Mouse (Mus musculus) CH12.LX (cell line): ENCODE measurements around the gene Fxr1. TPM values are rescaled to one million over a fixed set of nuclear protein-coding genes. Genes with fewer than 3 reads are reported as not detected.
"Not testable (repeated sequence)": the region's sequence is repeated elsewhere in the genome, so short reads cannot be mapped to it uniquely, and the experiment has no call there.

Experiments used
- DNase-seq: peaks from one replicate; pipeline ENCODE4 v3.0.0-alpha.2; 2013; ENCODE audit errors: extremely low read depth
- H3K27ac ChIP-seq: 2 replicates; pipeline ENCODE4 v1.5.1; 2012; ENCODE audit warnings: low read depth, mild to moderate bottlenecking, control low read depth, moderate library complexity; ENCODE audit not compliant: insufficient read depth
- H3K27me3 ChIP-seq: replicated peaks from 2 replicates; pipeline ENCODE3; 2012; ENCODE audit warnings: inconsistent platforms
- H3K36me3 ChIP-seq, 2 experiments: replicated peaks in 1 of 2; 2 replicates each; pipeline versions ENCODE3 to v1.6.1; 2012; ENCODE audit warnings: inconsistent platforms in 1 of 2, low read length in 1 of 2, mild to moderate bottlenecking in 1 of 2, mixed read lengths in 1 of 2, moderate library complexity in 1 of 2; ENCODE audit not compliant: control insufficient read depth in 1 of 2, insufficient read depth in 1 of 2
- H3K4me1 ChIP-seq, 2 experiments: 2 replicates each; pipeline ENCODE4 v1.6.1; 2012; ENCODE audit warnings: inconsistent platforms in 1 of 2, moderate library complexity in 1 of 2; ENCODE audit not compliant: insufficient read depth in 2 of 2, control insufficient read depth in 1 of 2
- H3K4me2 ChIP-seq: 2 replicates; pipeline ENCODE4 v1.6.1; 2012; ENCODE audit warnings: low read depth, mild to moderate bottlenecking, control low read depth; ENCODE audit not compliant: poor library complexity, insufficient read depth, severe bottlenecking
- H3K4me3 ChIP-seq, 3 experiments: fragments of 150-350 bp in 1 of 3; sonication (generic) in 1 of 3; replicated peaks in 1 of 3; 2 replicates each; pipeline versions ENCODE3 to v1.5.1; 2011 to 2012; ENCODE audit warnings: low read depth in 2 of 3, low read length in 2 of 3, mild to moderate bottlenecking in 2 of 3, moderate library complexity in 2 of 3, control low read depth in 1 of 3, improper control_type of control experiment in 1 of 3, inconsistent platforms in 1 of 3, mixed read lengths in 1 of 3; ENCODE audit not compliant: poor library complexity in 1 of 3
- H3K79me2 ChIP-seq: replicated peaks from 2 replicates; pipeline ENCODE4 v1.6.1; 2012; ENCODE audit warnings: mild to moderate bottlenecking, moderate library complexity; ENCODE audit not compliant: control insufficient read depth, poor library complexity, insufficient read depth, severe bottlenecking; ENCODE audit errors: extremely low read depth
- H3K9ac ChIP-seq: 2 replicates; pipeline ENCODE4 v1.6.1; 2012; ENCODE audit warnings: low read depth, mild to moderate bottlenecking, control low read depth, moderate library complexity; ENCODE audit not compliant: insufficient read depth
- H3K9me3 ChIP-seq: replicated peaks from 2 replicates; pipeline ENCODE3; 2012; ENCODE audit warnings: low read length, inconsistent platforms, mixed read lengths
- CHD1 ChIP-seq: IDR thresholded peaks from 2 replicates; pipeline ENCODE4 v1.6.1; 2012; ENCODE audit warnings: low read depth, low read length, improper control_type of control experiment, inconsistent platforms
- CHD2 ChIP-seq: IDR thresholded peaks from 2 replicates; pipeline ENCODE4 v1.6.1; 2011; ENCODE audit warnings: low read length, improper control_type of control experiment
- E2F4 ChIP-seq: IDR thresholded peaks from 2 replicates; pipeline ENCODE4 v1.6.1; 2011; ENCODE audit warnings: low read depth, low read length, improper control_type of control experiment; ENCODE audit not compliant: insufficient replicate concordance
- ELF1 ChIP-seq: IDR thresholded peaks from 2 replicates; pipeline ENCODE4 v1.6.1; 2014; ENCODE audit warnings: low read depth, mild to moderate bottlenecking, inconsistent platforms, low read length, improper control_type of control experiment
- EP300 ChIP-seq: IDR thresholded peaks from 2 replicates; pipeline ENCODE4 v1.6.1; 2011; ENCODE audit warnings: low read length, improper control_type of control experiment
- ETS1 ChIP-seq: conservative IDR thresholded peaks from 2 replicates; pipeline ENCODE4 v1.6.1; 2012; ENCODE audit warnings: low read depth, mild to moderate bottlenecking, inconsistent platforms, low read length, improper control_type of control experiment, moderate library complexity
- HCFC1 ChIP-seq: IDR thresholded peaks from 2 replicates; pipeline ENCODE4 v1.6.1; 2012; ENCODE audit warnings: low read depth, mild to moderate bottlenecking, inconsistent platforms, low read length, improper control_type of control experiment
- JUND ChIP-seq: conservative IDR thresholded peaks from 2 replicates; pipeline ENCODE4 v1.6.1; 2011; ENCODE audit warnings: low read depth, low read length, improper control_type of control experiment
- KAT2A ChIP-seq: IDR thresholded peaks from 2 replicates; pipeline ENCODE4 v1.6.1; 2012; ENCODE audit warnings: low read length, improper control_type of control experiment, inconsistent platforms; ENCODE audit not compliant: insufficient replicate concordance
- MEF2A ChIP-seq: IDR thresholded peaks from 2 replicates; pipeline ENCODE4 v1.6.1; 2014; ENCODE audit warnings: low read depth, mild to moderate bottlenecking, inconsistent platforms, low read length, improper control_type of control experiment, borderline replicate concordance
- SMC3 ChIP-seq: IDR thresholded peaks from 2 replicates; pipeline ENCODE4 v1.6.1; 2011; ENCODE audit warnings: low read depth, low read length, improper control_type of control experiment
- TBP ChIP-seq: conservative IDR thresholded peaks from 2 replicates; pipeline ENCODE4 v1.6.1; 2011; ENCODE audit warnings: low read depth, low read length, improper control_type of control experiment
- TCF12 ChIP-seq: IDR thresholded peaks from 2 replicates; pipeline ENCODE4 v1.6.1; 2014; ENCODE audit warnings: low read depth, mild to moderate bottlenecking, inconsistent platforms, low read length, improper control_type of control experiment
- ZC3H11A ChIP-seq: IDR thresholded peaks from 2 replicates; pipeline ENCODE4 v1.6.1; 2012; ENCODE audit warnings: low read depth, mild to moderate bottlenecking, inconsistent platforms, low read length, improper control_type of control experiment
- ZMIZ1 ChIP-seq: IDR thresholded peaks from 2 replicates; pipeline ENCODE4 v1.6.1; 2012; ENCODE audit warnings: low read depth, mild to moderate bottlenecking, inconsistent platforms, low read length, improper control_type of control experiment
- ZNF384 ChIP-seq: IDR thresholded peaks from 2 replicates; pipeline ENCODE4 v1.6.1; 2012; ENCODE audit warnings: low read depth, low read length, improper control_type of control experiment, inconsistent platforms
- dilution Hi-C: fragments of 300-500 bp; cut with MboI; formaldehyde crosslinking; loops from 2 replicates; pipeline ENCODE4 v1.14.3; 2020; ENCODE audit warnings: low sequenced_read_pairs; ENCODE audit not compliant: extremely low pct_unique_long_range_greater_than_20kb, extremely low pct_ligation_motif_present
- in situ Hi-C: fragments of 300-500 bp; cut with MboI; formaldehyde crosslinking; loops from 3 replicates; pipeline ENCODE4 v1.14.3; 2019; ENCODE audit warnings: low sequenced_read_pairs, low pct_ligation_motif_present, low pct_unique_long_range_greater_than_20kb, mixed read lengths
- polyA plus RNA-seq: library from polyadenylated mRNA; unstranded; fragments of >175 nt; gene quantifications from 2 replicates; pipeline ENCODE4 v1.2.1, GENCODE M21; 2012; ENCODE audit warnings: low read depth; ENCODE audit not compliant: insufficient read length
- total RNA-seq, 2 experiments: library from RNA; depleted of rRNA; stranded (reverse); fragments of 300-350 nt in 1 of 2; fragments of >200 nt in 1 of 2; gene quantifications; 2 replicates each; pipeline ENCODE4 v1.2.3; 2012 to 2014

The Fxr1 gene
- total and polyA plus RNA-seq, 3 experiments: 83.9 to 120 (median 119) TPM

- dilution Hi-C loops (no loop called here), in situ Hi-C loops (no loop called here)
- Histone ChIP-seq H3K4me3 (no peak overlapping the region), H3K36me3 (no peaks in the 10 kb centered on the region), H3K79me2 (no peaks in the 10 kb centered on the region), H3K27me3 (no peaks in the 10 kb centered on the region), H3K9me3 (no peaks in the 10 kb centered on the region), H3K27ac (no peak overlapping the region), H3K4me2 (no peak overlapping the region), H3K4me1 (peaks cover 0 to 11% of the 10 kb centered on the region in 2 experiments; a peak in 2 of 4 replicates), H3K9ac (no peak overlapping the region)
- peak; percentile 12 for DNase-seq
- TF ChIP-seq JUND (no peak), CHD1 (no peak), SMC3 (no peak), ZMIZ1 (no peak), CHD2 (no peak), MEF2A (no peak), ZC3H11A (no peak), EP300 (no peak)
- TF ChIP-seq, all 38 proteins: peak for 0
Observed at GRCm38 (mm10) chr3:33993421-33994126, 26.2 kb upstream of the Fxr1 start.

- Histone ChIP-seq H3K9ac (no peak overlapping the region), H3K9me3 (no peaks in the 10 kb centered on the region), H3K27ac (no peak overlapping the region), H3K36me3 (no peaks in the 10 kb centered on the region), H3K4me2 (no peak overlapping the region), H3K79me2 (no peaks in the 10 kb centered on the region), H3K4me1 (peaks cover 0 to 11% of the 10 kb centered on the region in 2 experiments; a peak in 2 of 4 replicates), H3K27me3 (no peaks in the 10 kb centered on the region), H3K4me3 (no peak overlapping the region)
- no peak for TF ChIP-seq TBP
- no peak for TF ChIP-seq SMC3
- no peak for TF ChIP-seq HCFC1
- TF ChIP-seq ZNF384: no peak
- TF ChIP-seq KAT2A: no peak
- TF ChIP-seq ELF1: no peak
- no peak for TF ChIP-seq TCF12
- TF ChIP-seq ETS1: no peak
- no peak for TF ChIP-seq E2F4
- TF ChIP-seq ZMIZ1: no peak
- dilution Hi-C loops: no loop called here
- no peak for DNase-seq
- in situ Hi-C loops: no loop called here
Observed at GRCm38 (mm10) chr3:33994127-33994488, 25.6 kb upstream of the Fxr1 start.

GRCm38 (mm10) chr3:34001691-34002090 lies 18.1 kb upstream of the Fxr1 start:
- H3K79me2 ChIP-seq, H3K9ac ChIP-seq, H3K4me1 ChIP-seq, H3K27ac ChIP-seq, in situ Hi-C loops, H3K4me2 ChIP-seq, dilution Hi-C loops, DNase-seq, H3K9me3 ChIP-seq, H3K36me3 ChIP-seq, H3K27me3 ChIP-seq, H3K4me3 ChIP-seq: not testable (repeated sequence)
